Mouse (Mus musculus) ES-E14 (cell line): ENCODE results near the gene Hacd2. TPM values are rescaled to one million over a fixed set of nuclear protein-coding genes. Genes with fewer than 3 reads are reported as not detected.

ENCODE experiments used
- DNase-seq: peaks from one replicate; pipeline ENCODE4 v3.0.0-alpha.2; 2013; ENCODE audit warnings: low read depth, low spot score
- H3K27ac ChIP-seq: 2 replicates; pipeline ENCODE4 v1.5.1; 2012; ENCODE audit warnings: low read depth, mild to moderate bottlenecking, low read length, moderate library complexity, mixed read lengths; ENCODE audit not compliant: poor library complexity, insufficient read depth, severe bottlenecking
- H3K36me3 ChIP-seq: 2 replicates; pipeline ENCODE4 v1.6.1; 2012; ENCODE audit warnings: mild to moderate bottlenecking, low read length, moderate library complexity, mixed read lengths; ENCODE audit not compliant: control insufficient read depth, poor library complexity, insufficient read depth, severe bottlenecking
- H3K4me1 ChIP-seq, 2 experiments: fragments of 150-350 bp in 1 of 2; sonication (generic) in 1 of 2; 2 replicates each; pipeline ENCODE4 v1.6.1; 2012; ENCODE audit warnings: low read length in 2 of 2, mild to moderate bottlenecking in 1 of 2, mixed read lengths in 1 of 2; ENCODE audit not compliant: control insufficient read depth in 2 of 2, insufficient read depth in 2 of 2, poor library complexity in 1 of 2
- H3K4me3 ChIP-seq, 2 experiments: fragments of 150-350 bp in 1 of 2; sonication (generic) in 1 of 2; 2 replicates each; pipeline ENCODE4 v1.5.1; 2012; ENCODE audit warnings: low read length in 2 of 2, low read depth in 1 of 2, mild to moderate bottlenecking in 1 of 2, mixed read lengths in 1 of 2; ENCODE audit not compliant: insufficient read depth in 1 of 2, poor library complexity in 1 of 2, severe bottlenecking in 1 of 2
- H3K9ac ChIP-seq: 2 replicates; pipeline ENCODE4 v1.6.1; 2012; ENCODE audit warnings: low read depth, mild to moderate bottlenecking, low read length, mixed read lengths; ENCODE audit not compliant: poor library complexity, insufficient read depth, severe bottlenecking
- H3K9me3 ChIP-seq: fragments of 150-350 bp; sonication (generic); 2 replicates; pipeline ENCODE4 v1.6.1; 2012; ENCODE audit warnings: low read depth, mild to moderate bottlenecking, low read length; ENCODE audit not compliant: control insufficient read depth, insufficient read depth
- CHD2 ChIP-seq: IDR thresholded peaks from 2 replicates; pipeline ENCODE4 v1.6.1; 2014; ENCODE audit warnings: mild to moderate bottlenecking, low read depth, low read length, inconsistent platforms
- HCFC1 ChIP-seq: IDR thresholded peaks from 2 replicates; pipeline ENCODE4 v1.6.1; 2012; ENCODE audit warnings: low read length, inconsistent platforms, borderline replicate concordance; ENCODE audit not compliant: insufficient read depth
- MAFK ChIP-seq: IDR thresholded peaks from 2 replicates; pipeline ENCODE4 v1.6.1; 2014; ENCODE audit warnings: mild to moderate bottlenecking, low read depth, low read length, inconsistent platforms; ENCODE audit not compliant: insufficient read depth
- ZC3H11A ChIP-seq: IDR thresholded peaks from 2 replicates; pipeline ENCODE4 v1.6.1; 2012; ENCODE audit warnings: low read depth, mild to moderate bottlenecking, inconsistent platforms, low read length, borderline replicate concordance
- ZNF384 ChIP-seq: IDR thresholded peaks from 2 replicates; pipeline ENCODE4 v1.6.1; 2012; ENCODE audit warnings: low read depth, low read length, inconsistent platforms
- in situ Hi-C, 2 experiments: fragments of 600-800 bp; cut with MboI; formaldehyde crosslinking; loops; one replicate each; pipeline ENCODE4 v1.15.1; 2025; ENCODE audit warnings: low sequenced_read_pairs in 2 of 2, inconsistent platforms in 1 of 2; ENCODE audit not compliant: unreplicated experiment in 2 of 2
- total RNA-seq: library from RNA; depleted of rRNA; stranded (reverse); fragments of 300-350 nt; gene quantifications from 2 replicates; pipeline ENCODE4 v1.2.3, GENCODE M21; 2012

The Hacd2 gene
- total RNA-seq, 1 experiment: 98.8 TPM

DNA sequence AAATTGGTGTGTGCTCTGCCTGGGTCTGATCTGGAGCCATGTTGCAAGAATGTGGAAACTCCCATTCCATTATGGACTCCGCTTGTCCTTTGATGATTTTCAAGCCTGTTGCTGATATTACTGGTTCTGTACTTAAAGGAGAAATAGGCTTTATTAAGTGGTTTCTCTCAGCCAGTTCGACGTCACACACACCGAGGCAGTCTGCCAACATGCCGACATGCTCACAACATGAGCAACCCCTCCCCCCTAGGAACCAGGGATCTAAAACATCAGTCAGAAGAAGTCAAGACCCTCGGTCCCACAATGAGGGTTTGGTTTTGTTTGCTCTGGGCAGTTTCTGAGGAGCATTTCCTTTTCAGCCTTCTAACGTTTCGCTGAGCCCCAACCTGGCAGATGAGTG lies 86.9 kb downstream of the Hacd2 start:
- DNase-seq: no peak
- in situ Hi-C loops: no loop called here
- Histone ChIP-seq H3K27ac (no peak overlapping the region), H3K9me3 (no peaks in the 10 kb centered on the region), H3K4me3 (no peak overlapping the region), H3K36me3 (peaks cover 25% of the 10 kb centered on the region), H3K4me1 (0 out of 4 replicates have a peak, but pooled peaks cover 0 to 2% of the 10 kb centered on the region in 2 experiments), H3K9ac (no peak overlapping the region)
- no peak for TF ChIP-seq CHD2
- no peak for TF ChIP-seq ZNF384
- no peak for TF ChIP-seq HCFC1
- no peak for TF ChIP-seq ZC3H11A
- TF ChIP-seq MAFK: no peak

DNA sequence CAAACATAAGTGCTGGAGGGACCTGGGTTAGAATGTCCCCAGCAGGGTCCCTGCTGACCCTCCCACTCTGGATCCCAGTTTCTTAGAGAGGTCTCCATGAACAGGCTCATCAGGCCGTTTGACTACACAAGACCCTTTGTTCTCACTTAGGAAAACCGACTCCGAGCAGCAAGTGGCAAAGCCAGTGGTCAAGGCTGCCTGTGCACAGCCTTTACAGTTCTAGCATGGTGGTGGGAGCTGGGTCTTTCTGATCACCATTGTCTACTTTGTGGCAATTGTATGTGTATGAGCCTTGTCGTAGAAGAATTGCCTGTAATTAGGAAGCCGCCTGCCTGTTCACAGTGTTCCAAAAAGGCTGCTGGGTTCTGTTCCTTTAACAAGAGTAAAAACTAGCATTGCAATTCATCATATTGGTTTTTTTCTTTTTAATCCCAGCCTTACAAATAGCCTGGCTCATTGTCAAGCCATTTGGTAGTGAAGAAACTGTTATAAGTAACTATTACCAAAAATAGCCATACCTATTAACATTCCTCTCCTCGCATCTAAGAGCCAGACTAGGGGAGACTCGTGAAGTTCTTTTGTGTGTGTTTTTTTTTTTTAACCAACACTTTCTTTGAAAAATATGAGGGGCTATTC lies 87.5 kb downstream of the Hacd2 start:
- in situ Hi-C loops: loop anchor here in 1 of 2 experiments (10.0 kb wide), 1 partner anchor 155 kb away; no protein-coding TSS in a partner anchor
- DNase-seq: no peak
- peaks cover 21% of the 10 kb centered on the region for H3K36me3 ChIP-seq
- H3K9me3 ChIP-seq: no peaks in the 10 kb centered on the region
- TF ChIP-seq HCFC1 (no peak), CHD2 (no peak), ZC3H11A (no peak), ZNF384 (no peak), MAFK (no peak)
- no peak overlapping the region for H3K27ac ChIP-seq
- H3K4me3 ChIP-seq: no peak overlapping the region
- H3K4me1 ChIP-seq: 0 out of 4 replicates have a peak, but pooled peaks cover 0 to 2% of the 10 kb centered on the region in 2 experiments
- H3K9ac ChIP-seq: no peak overlapping the region

DNA sequence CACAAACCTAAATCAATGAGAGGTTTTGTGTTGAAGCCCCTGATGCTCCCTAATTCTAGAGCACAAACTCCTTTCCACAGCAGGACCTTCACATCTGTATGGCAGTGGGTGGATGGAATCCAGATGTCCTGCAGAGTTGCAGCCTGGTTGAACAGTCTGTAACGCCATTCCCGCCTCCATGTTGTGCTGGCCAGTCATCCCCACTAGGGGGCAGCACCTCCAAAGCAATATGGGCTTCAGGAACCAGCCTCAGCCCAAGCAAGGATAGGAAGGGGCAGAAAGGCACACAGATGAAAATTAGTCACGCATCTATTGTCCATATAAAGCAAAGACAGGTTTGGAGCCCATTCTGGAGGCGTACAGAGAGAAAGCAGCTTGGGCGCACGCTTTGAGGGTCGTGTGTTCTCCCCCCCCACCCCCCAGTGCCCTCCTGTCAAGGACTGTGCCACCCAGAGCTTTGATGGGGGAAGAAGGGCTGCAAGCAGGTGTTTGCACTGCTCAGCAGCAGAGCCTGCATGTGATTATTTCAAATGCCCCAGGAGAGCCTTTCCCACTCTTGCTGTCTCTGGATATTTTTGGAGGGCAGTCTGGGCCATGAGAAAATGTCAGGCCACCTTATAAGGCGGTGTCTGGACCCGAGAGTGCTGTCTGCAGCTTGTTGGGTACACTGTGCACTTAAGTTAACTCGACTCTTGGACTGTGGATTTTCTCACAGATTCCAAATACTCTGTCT lies 88.3 kb downstream of the Hacd2 start:
- H3K9ac ChIP-seq: no peak overlapping the region
- H3K4me3 ChIP-seq: no peak overlapping the region
- no peak overlapping the region for H3K27ac ChIP-seq
- 0 out of 4 replicates have a peak, but pooled peaks cover 0 to 2% of the 10 kb centered on the region in 2 experiments for H3K4me1 ChIP-seq
- TF ChIP-seq MAFK: no peak
- no peak for TF ChIP-seq ZNF384
- TF ChIP-seq ZC3H11A: peak; percentile 93
- DNase-seq: peak; percentile 75
- H3K36me3 ChIP-seq: peaks cover 20% of the 10 kb centered on the region
- H3K9me3 ChIP-seq: no peaks in the 10 kb centered on the region
- in situ Hi-C loops: loop anchor here in 1 of 2 experiments (10.0 kb wide), 1 partner anchor 154 kb away; no protein-coding TSS in a partner anchor

GRCm38 (mm10) chr16:35111143-35111620 lies 89.0 kb downstream of the Hacd2 start:
- H3K4me3 ChIP-seq: no peak overlapping the region
- peak; percentile 27 for DNase-seq
- H3K27ac ChIP-seq: no peak overlapping the region

More at GRCm38 (mm10) chr16:35111143-35111620, 89.0 kb downstream of the Hacd2 start:
- H3K9ac ChIP-seq: no peak overlapping the region
- in situ Hi-C loops: loop anchor here in 1 of 2 experiments (10.0 kb wide), 1 partner anchor 154 kb away; no protein-coding TSS in a partner anchor
- H3K4me1 ChIP-seq: 0 out of 4 replicates have a peak, but pooled peaks cover 0 to 2% of the 10 kb centered on the region in 2 experiments
- no peaks in the 10 kb centered on the region for H3K9me3 ChIP-seq
- no peak for TF ChIP-seq ZC3H11A
- no peak for TF ChIP-seq ZNF384
- no peak for TF ChIP-seq MAFK
- no peak for TF ChIP-seq CHD2
- TF ChIP-seq HCFC1: no peak
- H3K36me3 ChIP-seq: peaks cover 16% of the 10 kb centered on the region
